Mouse (Mus musculus): ENCODE measurements around the gene Hrct1.

Hrct1 gene

GRCm38 (mm10) chr4:43728576-43728954, 1.6 kb downstream of the Hrct1 start:
- DNase-seq (ENCODE audit: low read depth): peak; percentile 76

- DNase-seq (ENCODE audit: low read depth): no peak
Observed at GRCm38 (mm10) chr4:43729126-43729525, 2.1 kb downstream of the Hrct1 start.

- no peak for DNase-seq (ENCODE audit: low read depth)
Observed at GRCm38 (mm10) chr4:43729794-43730550, 3.0 kb downstream of the Hrct1 start, which contains the start of gene Spaar. Spaar (plus strand) TSS chr4:43730034.

- no peak for DNase-seq (ENCODE audit: low read depth)
Observed at GRCm38 (mm10) chr4:43730750-43731297, 3.8 kb downstream of the Hrct1 start.

- no peak for DNase-seq (ENCODE audit: low read depth)
Observed at GRCm38 (mm10) chr4:43732171-43732570, 5.2 kb downstream of the Hrct1 start.

- DNase-seq (ENCODE audit: low read depth): no peak
Observed at GRCm38 (mm10) chr4:43733186-43733585, 6.2 kb downstream of the Hrct1 start.

- no peak for DNase-seq (ENCODE audit: low read depth)
Observed at GRCm38 (mm10) chr4:43737144-43737543, 10.2 kb downstream of the Hrct1 start.

- DNase-seq (ENCODE audit: low read depth): no peak
Observed at GRCm38 (mm10) chr4:43738989-43739674, 12.1 kb downstream of the Hrct1 start.

GRCm38 (mm10) chr4:43741526-43741925, 14.5 kb downstream of the Hrct1 start:
- no peak for DNase-seq (ENCODE audit: low read depth)

GRCm38 (mm10) chr4:43742637-43743036, 15.6 kb downstream of the Hrct1 start:
- no peak for DNase-seq (ENCODE audit: low read depth)

- DNase-seq (ENCODE audit: low read depth): no peak
Observed at GRCm38 (mm10) chr4:43743099-43743498, 16.1 kb downstream of the Hrct1 start.

GRCm38 (mm10) chr4:43745187-43745586, 18.2 kb downstream of the Hrct1 start:
- DNase-seq (ENCODE audit: low read depth): peak; percentile 35

GRCm38 (mm10) chr4:43757213-43757612, 30.2 kb downstream of the Hrct1 start:
- DNase-seq (ENCODE audit: low read depth): peak; percentile 35

- peak; percentile 93 for DNase-seq (ENCODE audit: low read depth)
Observed at GRCm38 (mm10) chr4:43759571-43760418, 32.8 kb downstream of the Hrct1 start.

GRCm38 (mm10) chr4:43760460-43760859, 33.5 kb downstream of the Hrct1 start:
- no peak for DNase-seq (ENCODE audit: low read depth)

GRCm38 (mm10) chr4:43761336-43761735, 34.3 kb downstream of the Hrct1 start:
- no peak for DNase-seq (ENCODE audit: low read depth)

- DNase-seq (ENCODE audit: low read depth): peak; percentile 75
Observed at GRCm38 (mm10) chr4:43763410-43763809, 36.4 kb downstream of the Hrct1 start.

- no peak for DNase-seq (ENCODE audit: low read depth)
Observed at GRCm38 (mm10) chr4:43768341-43768740, 41.4 kb downstream of the Hrct1 start.

GRCm38 (mm10) chr4:43769374-43769773, 42.4 kb downstream of the Hrct1 start:
- DNase-seq (ENCODE audit: low read depth): no peak

- no peak for DNase-seq (ENCODE audit: low read depth)
Observed at GRCm38 (mm10) chr4:43770909-43771308, 43.9 kb downstream of the Hrct1 start, which contains the start of gene Olfr159. Olfr159 (minus strand) TSS chr4:43771009.

- peak; percentile 63 for DNase-seq (ENCODE audit: low read depth)
Observed at GRCm38 (mm10) chr4:43771626-43772025, 44.6 kb downstream of the Hrct1 start.

GRCm38 (mm10) chr4:43772304-43772703, 45.3 kb downstream of the Hrct1 start:
- no peak for DNase-seq (ENCODE audit: low read depth)
